Mouse (Mus musculus): ENCODE measurements around the gene Egfl8.

The Egfl8 gene

DNA sequence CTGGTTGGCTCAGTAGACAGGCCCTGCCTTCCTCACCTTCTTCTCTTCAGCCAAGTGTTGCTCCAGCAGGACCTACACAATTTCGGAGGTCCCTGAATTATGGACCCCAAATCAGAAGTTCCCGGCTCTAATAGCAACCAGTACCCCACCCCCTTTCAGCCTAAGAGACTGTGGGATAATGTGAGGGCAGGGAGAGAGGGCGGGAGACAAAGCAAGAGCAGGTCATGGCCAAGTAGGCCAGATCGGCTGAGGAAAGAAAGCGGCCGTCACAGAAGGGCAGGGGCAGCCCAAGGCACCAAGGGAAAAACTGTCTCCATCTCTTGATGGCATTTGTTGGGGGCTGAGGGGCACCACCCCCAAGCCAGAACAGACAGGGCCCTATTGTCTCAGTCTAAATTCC lies at the start of gene Egfl8:
Egfl8 (minus strand) TSS at position 101 of the 400 bp plus-strand sequence.
- ChIA-PET CTCF (interaction anchor here in 1 of 4 experiments (1.5 kb wide), 1 partner anchor 44 kb away, joined by 4 read pairs; no protein-coding TSS in a partner anchor), POLR2A (interaction anchor here in 1 of 4 experiments (2.2 kb wide), 1 partner anchor 11 kb away, joined by 20 read pairs; the partner anchor contains the start of genes Agpat1 and Rnf5)

DNA sequence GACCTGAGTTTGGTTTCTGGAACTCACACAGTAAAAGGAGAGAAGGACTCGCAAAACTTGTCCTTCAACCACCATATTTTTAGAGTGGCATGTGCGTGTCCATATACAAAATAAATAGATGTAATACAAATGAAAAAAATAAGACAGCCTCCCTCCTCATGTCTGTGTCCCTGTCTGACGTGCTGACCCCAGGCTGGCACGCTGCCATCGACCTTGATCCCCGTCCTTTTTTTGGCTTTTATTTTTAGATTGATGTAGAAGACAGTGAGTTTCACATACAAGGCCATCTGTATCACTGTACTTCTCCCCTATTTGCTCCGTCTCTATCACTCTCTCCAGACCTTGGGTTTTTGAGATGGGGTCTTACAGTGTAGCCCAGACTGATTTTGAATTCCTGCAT lies 48.7 kb upstream of the Egfl8 start:
- ChIA-PET CTCF (no interaction called here), POLR2A (interaction anchor here in 3 of 4 experiments (0.7 to 1.3 kb wide), 4 partner anchors 9 to 102 kb away, joined by 3 read pairs; partner anchors contain the start of gene Atf6b (in 1 of the 3))

DNA sequence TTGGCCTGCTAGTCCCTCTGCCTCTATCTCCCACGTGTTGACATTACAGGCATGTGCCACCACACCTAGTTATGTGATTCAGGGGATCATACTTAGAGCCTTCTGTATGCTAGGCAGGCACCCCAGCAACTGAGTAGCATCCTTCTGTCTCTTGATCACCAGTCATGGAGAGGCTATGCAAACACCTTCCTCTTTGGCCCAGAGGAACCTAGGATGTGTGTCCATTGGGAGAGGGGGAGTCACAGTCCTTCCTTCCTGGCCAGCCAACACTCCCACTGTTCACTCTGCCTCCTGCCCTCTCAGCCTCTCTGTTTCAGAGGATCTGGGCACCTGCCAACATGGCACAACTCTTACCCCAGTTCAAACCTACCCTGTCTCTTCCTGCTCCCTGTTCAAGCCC lies 47.8 kb upstream of the Egfl8 start:
- POLR2A ChIA-PET = no interaction called here
- CTCF ChIA-PET = no interaction called here

DNA sequence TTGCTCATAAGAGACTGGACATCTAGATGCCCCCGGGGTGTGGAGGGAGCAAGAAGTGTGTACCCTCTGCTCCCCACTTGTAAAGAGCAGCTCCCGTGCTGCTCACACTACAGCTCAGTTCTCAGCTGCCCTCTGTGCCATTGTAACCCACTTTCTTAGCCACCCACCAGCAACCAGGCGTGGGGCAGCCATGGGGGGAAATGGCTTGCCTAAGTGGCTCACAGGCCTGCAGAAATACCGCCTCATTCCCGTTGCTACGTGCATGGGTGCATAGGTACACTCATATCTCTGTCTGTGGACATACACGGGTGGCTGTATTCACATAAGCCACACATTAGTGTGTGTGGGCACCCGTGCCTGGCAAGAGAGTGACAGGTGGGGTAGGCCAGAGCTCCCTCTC lies 47.2 kb upstream of the Egfl8 start:
- ChIA-PET POLR2A (no interaction called here), CTCF (no interaction called here)

DNA sequence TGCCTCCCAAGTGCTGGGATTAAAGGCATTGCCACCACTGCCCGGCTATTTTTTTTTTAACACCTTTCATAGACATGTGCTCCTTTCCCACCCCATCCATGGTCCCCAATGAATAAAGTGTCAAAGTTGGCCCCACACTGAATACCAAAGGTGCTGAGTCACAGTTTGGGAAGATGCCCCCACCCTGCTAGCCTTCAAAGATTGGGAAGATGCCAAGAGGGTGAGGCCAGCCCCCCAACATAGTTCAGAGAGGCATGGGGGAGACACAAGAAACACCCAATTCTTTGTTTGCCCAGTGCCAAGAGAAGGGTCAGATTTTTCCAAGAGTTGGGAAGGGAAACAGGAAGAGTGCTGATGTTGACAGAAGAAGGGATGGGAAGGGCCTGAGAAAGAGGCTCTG lies 46.7 kb upstream of the Egfl8 start:
- ChIA-PET POLR2A (no interaction called here), CTCF (no interaction called here)

DNA sequence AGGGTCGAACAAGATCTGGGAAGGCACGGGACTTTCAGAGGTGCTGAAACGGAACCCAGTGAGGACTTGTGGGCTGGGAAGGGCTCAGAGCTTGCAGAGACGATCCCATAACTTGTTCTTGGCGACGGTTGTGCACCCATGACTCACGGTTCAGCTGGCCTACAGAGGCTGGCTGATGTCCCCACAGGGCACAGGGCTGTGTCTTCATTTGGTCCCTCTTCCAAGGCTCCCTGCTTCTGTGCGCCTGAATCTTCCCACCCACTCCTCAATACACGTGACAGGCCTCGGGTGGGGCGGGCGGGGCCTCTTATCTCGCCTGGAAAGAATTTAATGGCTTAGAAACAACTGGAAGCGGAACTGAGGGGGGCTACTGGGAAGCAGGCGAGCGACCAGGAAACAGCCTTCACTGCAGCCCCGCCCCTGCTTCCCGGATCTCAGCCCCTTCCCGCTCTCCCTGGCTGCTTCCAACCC lies 45.4 kb upstream of the Egfl8 start:
- CTCF ChIA-PET = interaction anchor here in 2 of 4 experiments (0.8 to 2.2 kb wide), 3 partner anchors 10 to 42 kb away, joined by 4 to 10 read pairs (median 5); partner anchors contain the start of gene Atf6b (in 1 of the 2)
- POLR2A ChIA-PET = interaction anchor here in 3 of 4 experiments (0.5 to 2.7 kb wide), 5 partner anchors 9 to 58 kb away, joined by 3 to 17 read pairs (median 4); partner anchors contain the start of gene Tnxb (in 1 of the 3)

DNA sequence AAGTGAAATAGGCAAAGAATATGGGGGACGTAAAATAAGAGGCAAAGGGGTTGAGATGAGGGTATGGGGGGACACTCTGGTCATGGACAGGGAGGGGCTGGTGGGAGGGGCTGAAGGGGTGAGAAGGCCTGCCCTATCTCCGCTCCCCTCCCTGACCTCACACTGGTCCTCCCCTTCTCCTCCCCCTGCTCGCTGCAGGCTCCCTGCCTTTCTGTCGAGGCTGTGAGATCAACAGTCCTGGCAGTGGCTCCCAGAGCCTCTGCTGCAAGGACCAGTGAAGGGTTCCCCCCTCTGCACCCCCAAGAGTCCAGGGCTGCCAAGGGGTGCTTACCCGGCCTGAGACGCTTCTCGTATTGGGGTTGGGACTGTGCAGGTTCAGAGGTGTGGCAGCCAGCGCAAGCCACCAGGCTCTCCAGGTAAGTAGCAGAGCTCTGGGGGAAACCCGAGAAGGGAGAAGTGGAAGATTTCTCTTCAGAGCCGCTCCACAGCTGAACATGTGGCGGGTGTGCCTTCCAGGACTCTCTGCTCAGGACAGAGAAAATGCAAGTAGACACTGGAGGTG lies 44.6 kb upstream of the Egfl8 start:
- POLR2A ChIA-PET = interaction anchor here (0.5 to 2.7 kb wide), 7 partner anchors 9 to 58 kb away, joined by 3 to 17 read pairs (median 3); partner anchors contain the start of genes Atf6b (in 1 of the 4) and Tnxb (in 1 of the 4)

DNA sequence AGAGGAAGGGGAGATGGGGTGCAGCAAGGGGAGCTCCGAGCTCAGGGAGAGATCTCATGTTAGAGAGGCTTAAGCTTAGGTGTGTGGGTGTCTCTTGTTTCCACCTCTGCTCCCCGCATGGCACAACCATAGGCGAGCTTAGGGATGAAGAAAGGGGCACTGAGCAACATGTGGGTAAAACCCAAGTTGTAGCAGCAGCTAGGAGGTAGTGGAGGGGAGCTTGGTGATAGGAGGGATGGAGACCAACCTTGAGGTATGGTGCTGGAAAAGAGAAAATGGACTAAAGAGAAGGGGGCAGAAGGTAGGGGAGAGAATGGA lies 44.1 kb upstream of the Egfl8 start:
- CTCF ChIA-PET = interaction anchor here in 1 of 4 experiments (1.5 to 2.2 kb wide), 2 partner anchors 9 to 13 kb away, joined by 5 to 10 read pairs; partner anchors contain the start of gene Atf6b
- POLR2A ChIA-PET = interaction anchor here in 2 of 4 experiments (0.8 to 2.7 kb wide), 4 partner anchors 8 to 27 kb away, joined by 3 to 17 read pairs (median 4); partner anchors contain the start of genes Atf6b (in 1 of the 2) and Tnxb (in 1 of the 2)

More for the DNA sequence above, 44.6 kb upstream of the Egfl8 start:
- CTCF ChIA-PET = interaction anchor here in 2 of 4 experiments (0.8 to 2.2 kb wide), 3 partner anchors 9 to 41 kb away, joined by 4 to 10 read pairs (median 5); partner anchors contain the start of gene Atf6b (in 1 of the 2)

DNA sequence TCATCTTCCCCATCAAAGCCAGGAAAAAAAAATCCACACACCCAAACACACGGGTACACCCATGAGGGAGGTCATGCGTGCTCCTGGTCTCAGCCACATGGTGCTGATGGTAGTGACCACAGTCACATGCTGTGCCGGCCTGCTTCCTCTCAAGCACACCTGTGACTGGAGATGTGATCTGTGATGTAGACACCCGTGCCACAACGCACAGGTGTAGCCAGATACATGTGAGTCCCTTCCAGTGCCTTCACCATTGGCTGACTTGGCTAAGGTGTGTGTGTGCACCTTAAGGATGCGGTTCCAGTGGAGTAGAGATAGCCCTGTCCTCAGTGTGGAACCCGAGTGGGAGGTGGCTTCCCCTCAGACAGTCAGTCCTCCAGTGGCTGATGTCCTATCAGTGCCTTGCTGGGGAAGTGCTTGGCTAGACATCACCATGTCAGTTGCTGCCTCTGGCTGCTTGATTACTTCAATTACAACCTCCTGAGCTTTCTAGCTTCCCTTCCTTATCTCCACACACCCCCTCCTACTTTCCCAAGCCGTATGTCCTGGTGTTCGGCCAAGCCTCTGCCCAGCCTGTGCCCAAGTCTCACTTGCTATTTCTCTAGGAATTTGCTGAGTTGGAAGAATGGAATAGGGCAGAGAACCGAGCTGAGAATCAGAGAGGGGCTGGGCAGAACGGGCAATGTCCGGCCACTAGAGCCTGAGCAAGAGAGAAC lies 43.6 kb upstream of the Egfl8 start:
- ChIA-PET CTCF (interaction anchor here in 1 of 4 experiments (1.5 to 2.2 kb wide), 2 partner anchors 8 to 12 kb away, joined by 5 to 10 read pairs; partner anchors contain the start of gene Atf6b), POLR2A (interaction anchor here in 2 of 4 experiments (0.8 to 2.7 kb wide), 3 partner anchors 8 to 12 kb away, joined by 3 to 17 read pairs (median 3); partner anchors contain the start of genes Atf6b (in 1 of the 2) and Tnxb (in 1 of the 2))

DNA sequence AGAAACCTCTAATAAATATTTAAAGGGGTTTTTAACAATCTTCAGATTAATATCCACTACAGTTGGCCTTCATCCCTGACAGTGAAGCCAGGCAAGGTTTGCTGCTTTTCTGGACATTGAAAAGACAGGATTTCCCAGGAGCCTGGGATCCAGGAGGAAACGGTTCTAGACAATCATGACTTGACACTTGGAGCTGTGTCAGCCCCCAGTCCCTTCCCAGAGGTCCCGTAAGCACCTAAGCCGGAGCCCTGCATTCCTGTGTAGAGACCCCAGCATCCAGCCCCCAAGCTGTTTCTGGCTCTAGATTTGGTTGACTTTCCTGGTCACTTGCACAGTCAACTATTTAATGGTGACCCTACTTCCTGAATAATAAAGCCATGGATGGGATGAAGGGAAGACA lies 42.8 kb upstream of the Egfl8 start:
- ChIA-PET POLR2A (no interaction called here), CTCF (no interaction called here)

DNA sequence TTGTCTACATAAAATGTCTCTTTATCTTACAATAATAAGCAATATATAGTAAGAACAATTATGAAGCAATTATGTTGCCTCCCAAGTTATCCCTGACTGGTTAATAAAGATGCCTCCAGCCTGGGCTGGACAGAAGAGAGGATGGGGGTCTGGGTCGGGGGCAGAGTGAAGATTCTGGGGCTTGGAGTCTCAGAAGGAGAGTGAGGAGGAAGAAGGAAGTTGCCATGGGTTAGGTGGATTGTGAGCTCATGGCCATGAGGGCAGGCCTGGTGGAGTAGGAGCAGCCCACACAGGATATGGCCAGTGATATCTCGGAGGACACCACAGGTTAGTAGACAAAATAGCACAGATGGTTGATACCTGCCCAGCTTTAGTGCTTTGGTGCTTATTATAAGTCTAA lies 42.4 kb upstream of the Egfl8 start:
- ChIA-PET POLR2A (no interaction called here), CTCF (no interaction called here)

DNA sequence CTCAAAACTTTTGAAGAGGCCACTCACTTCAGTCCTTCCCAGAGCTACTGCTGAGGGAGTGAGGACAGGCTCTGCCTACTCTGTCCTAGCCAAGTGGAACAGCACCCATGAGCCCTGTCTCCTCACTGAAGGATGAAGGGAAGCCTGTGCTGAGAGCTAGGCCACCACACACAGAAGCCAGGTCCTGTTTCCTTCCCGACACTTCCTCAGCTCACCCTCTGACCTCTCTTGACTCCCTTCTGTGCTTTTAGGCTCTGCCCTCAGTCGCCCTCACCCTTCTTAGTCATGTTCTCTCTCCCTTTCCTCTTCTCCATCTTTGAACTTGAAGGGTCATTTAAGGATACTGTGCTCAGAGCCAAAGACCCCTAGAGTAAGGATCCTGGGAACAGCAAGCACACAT lies 41.5 kb upstream of the Egfl8 start:
- ChIA-PET POLR2A (interaction anchor here in 2 of 4 experiments (0.7 to 1.1 kb wide), 3 partner anchors 10 to 322 kb away, joined by 3 to 4 read pairs (median 4); partner anchors contain the start of gene Atf6b (in 1 of the 2)), CTCF (interaction anchor here in 1 of 4 experiments (0.5 to 0.6 kb wide), 2 partner anchors 230 to 600 kb away, joined by 3 read pairs; no protein-coding TSS in a partner anchor)

DNA sequence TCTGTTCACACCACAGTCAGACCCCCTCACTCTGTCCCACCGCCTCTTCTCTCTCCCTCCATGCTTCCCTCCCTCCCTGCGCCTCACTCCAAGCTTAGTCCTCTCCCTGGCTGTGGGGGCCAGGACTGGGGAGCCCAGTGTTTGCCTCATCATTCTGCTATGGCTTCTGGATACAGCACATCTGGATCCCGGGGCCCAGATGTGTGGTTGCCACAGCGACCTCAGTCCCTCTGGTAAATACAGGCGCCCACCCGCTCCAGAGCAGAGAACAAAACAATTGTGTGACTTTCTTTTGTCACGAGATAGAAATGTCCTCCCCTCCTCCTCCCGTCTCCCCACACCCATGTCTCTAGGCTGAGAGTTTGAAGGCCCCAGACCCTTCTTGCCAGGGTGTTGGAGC lies 40.9 kb upstream of the Egfl8 start:
- ChIA-PET CTCF (interaction anchor here in 1 of 4 experiments (0.5 to 0.6 kb wide), 2 partner anchors 229 to 599 kb away, joined by 3 read pairs; no protein-coding TSS in a partner anchor), POLR2A (interaction anchor here in 3 of 4 experiments (0.5 to 1.7 kb wide), 3 partner anchors 10 to 11 kb away, joined by 3 to 11 read pairs (median 4); partner anchors contain the start of gene Atf6b (in 2 of the 3))

DNA sequence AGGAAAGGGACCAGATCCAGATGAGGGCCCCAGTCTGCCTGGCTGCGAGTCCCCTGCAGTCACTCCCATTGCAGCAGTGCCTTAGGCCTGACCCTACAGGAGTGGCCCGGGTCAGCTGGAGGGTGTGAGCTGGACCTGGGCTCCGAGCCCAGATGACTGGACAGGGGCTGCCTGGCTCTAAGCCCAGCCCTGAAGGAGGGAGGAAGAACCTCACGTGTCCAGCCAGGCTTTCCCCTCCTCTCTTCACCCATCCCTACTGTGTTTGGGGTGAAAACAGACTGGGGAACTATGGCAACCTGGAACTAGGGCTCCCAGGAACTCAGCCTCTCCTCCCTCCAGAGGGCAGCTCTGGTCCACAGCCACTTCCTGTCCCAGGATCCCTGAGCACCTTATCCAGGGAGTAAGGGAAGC lies 39.8 kb upstream of the Egfl8 start:
- POLR2A ChIA-PET = interaction anchor here in 3 of 4 experiments (0.6 to 1.7 kb wide), 5 partner anchors 8 to 25 kb away, joined by 3 to 11 read pairs (median 4); partner anchors contain the start of gene Atf6b (in 3 of the 3)

DNA sequence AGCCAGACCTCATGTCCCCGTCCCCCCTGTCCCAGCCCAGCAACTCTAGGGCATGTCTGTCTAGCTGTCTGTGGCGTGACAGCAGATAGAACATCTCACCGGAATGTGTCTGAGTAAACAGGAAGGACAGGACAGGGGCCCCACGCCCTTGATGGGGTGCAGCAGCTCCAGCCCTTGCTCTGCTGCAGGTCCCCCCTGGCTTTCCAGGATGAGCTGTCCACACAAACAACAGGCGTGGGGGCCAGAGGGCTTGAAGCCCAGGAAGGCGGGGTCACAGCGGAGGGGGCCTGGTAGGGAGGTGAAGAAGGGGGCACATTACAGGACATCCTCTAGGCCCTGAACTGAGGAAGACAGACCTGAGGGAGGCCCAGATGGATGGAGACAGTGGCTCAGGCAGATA lies 39.4 kb upstream of the Egfl8 start:
- POLR2A ChIA-PET = interaction anchor here in 3 of 4 experiments (0.9 to 1.7 kb wide), 4 partner anchors 8 to 10 kb away, joined by 3 to 11 read pairs (median 4); partner anchors contain the start of gene Atf6b (in 3 of the 3)
- CTCF ChIA-PET = interaction anchor here in 1 of 4 experiments (1.0 kb wide), 1 partner anchor 10 kb away, joined by 3 read pairs; the partner anchor contains the start of gene Fkbpl

More for the DNA sequence above, 39.8 kb upstream of the Egfl8 start:
- CTCF ChIA-PET = interaction anchor here in 1 of 4 experiments (1.0 kb wide), 1 partner anchor 11 kb away, joined by 3 read pairs; the partner anchor contains the start of gene Fkbpl

DNA sequence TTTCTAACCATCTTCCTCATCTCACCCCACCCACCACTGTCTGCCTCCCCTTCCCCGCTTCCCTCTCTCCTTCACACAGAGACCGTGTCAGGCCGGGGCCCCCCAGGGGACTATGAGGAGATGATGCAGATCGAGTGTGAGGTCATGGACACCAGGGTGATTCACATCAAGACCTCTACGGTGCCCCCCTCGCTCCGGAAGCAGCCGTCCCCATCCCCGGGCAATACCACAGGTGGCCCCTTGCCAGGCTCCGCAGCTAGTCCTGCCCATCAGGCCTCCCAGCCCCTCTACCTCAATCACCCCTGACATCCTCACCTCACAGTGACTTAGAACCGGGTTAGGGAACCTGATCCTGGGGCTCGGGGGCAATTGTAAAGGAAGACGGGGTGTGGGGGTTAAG lies 38.6 kb upstream of the Egfl8 start:
- ChIA-PET POLR2A (interaction anchor here in 1 of 4 experiments (0.6 kb wide), 1 partner anchor 51 kb away, joined by 4 read pairs; the partner anchor contains the start of genes Agpat1 and Rnf5), CTCF (interaction anchor here in 2 of 4 experiments (1.4 to 2.1 kb wide), 3 partner anchors 10 to 258 kb away, joined by 3 to 8 read pairs (median 3); partner anchors contain the start of gene Fkbpl (in 1 of the 2))

DNA sequence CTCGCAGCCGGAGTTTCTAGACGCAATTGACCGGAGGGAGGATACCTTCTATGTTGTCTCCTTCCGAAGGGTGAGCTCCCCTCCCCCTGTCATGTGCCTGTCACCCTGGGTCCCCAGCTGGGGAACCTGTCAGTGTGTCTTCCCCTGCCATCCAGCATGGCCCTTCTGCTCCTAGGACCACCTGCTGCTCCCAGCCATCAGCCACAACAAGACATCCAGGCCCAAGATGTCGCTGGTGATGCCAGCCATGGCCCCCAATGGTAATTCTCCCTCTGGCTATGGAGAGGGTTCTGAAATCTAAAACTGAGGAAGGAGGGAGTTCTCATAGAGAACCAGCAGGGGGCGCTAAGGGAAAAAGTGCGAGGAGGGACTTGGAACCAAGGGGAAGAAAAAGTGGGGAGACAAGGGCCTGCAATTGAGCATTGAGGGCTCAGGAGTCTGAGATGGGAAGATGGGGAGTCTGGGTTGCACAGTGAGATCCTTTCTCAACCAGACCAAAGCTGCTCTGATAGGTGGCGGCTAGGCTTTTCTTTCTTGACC lies 38.0 kb upstream of the Egfl8 start:
- ChIA-PET POLR2A (interaction anchor here in 2 of 4 experiments (0.5 to 1.8 kb wide), 3 partner anchors 21 to 382 kb away, joined by 3 to 6 read pairs (median 4); partner anchors contain the start of genes Agpat1 (in 1 of the 2) and Rnf5 (in 1 of the 2)), CTCF (interaction anchor here in 3 of 4 experiments (0.6 to 2.1 kb wide), 13 partner anchors 9 to 346 kb away, joined by 3 to 8 read pairs (median 3); partner anchors contain the start of gene Fkbpl (in 2 of the 3))

DNA sequence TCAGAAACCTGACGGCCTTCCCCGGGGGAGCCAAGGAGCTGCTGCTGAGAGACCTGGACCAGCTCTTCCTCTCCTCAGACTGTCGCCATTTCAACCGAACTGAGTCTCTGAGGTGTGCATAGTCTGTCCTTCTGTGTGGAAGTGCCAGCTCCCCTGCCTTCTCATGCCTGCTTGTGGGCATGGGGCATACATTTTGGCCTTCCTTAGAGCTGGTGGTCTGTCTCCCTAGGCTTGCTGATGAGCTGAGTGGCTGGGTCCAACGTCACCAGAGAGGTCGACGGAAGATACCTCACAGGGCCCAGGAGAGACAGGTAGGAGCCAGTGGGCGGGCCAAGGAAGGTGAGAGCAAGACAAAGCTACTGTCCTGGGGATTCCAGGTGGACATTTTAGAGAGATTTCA lies 37.2 kb upstream of the Egfl8 start:
- ChIA-PET POLR2A (interaction anchor here in 2 of 4 experiments (0.5 to 1.8 kb wide), 3 partner anchors 20 to 381 kb away, joined by 3 to 6 read pairs (median 3); partner anchors contain the start of gene Prrt1 (in 1 of the 2)), CTCF (interaction anchor here (0.5 to 2.1 kb wide), 17 partner anchors 8 to 478 kb away, joined by 3 to 8 read pairs (median 3); partner anchors contain the start of gene Fkbpl (in 2 of the 4))

All from embryonic stem cell, embryonic (primary cell).